Mouse (Mus musculus) neural tube, embryonic 12.5 days (tissue): Measurements from ENCODE around the gene Pign. TPM values are rescaled to one million over a fixed set of nuclear protein-coding genes. Genes with fewer than 3 reads are reported as not detected.

ENCODE experiments used
- microRNA-seq: library from miRNA; unstranded; fragments of <30 nt; microRNA quantifications from one replicate; pipeline ENCODE4, GENCODE M21; 2017
- polyA plus RNA-seq: library from polyadenylated mRNA; unstranded; fragments of >200 nt; fragmentation: Nextera tagmentation; extraction: Ambion mirVana; gene quantifications from 2 replicates; pipeline ENCODE4 v1.2.1, GENCODE M21; 2016

Pign gene
- polyA plus RNA-seq, 1 experiment from 2014 or later = 12.8 TPM

Small RNA genes lying within 50 kb of the gene (microRNA-seq; reads per million reads assigned to microRNA genes)
- not detected for gene Gm22426

Other genes with a start within 250 kb of the Pign start
- gene Relch, start 184 bp upstream of the Pign start, polyA plus RNA-seq = 42.9 and 46.6 TPM in 2 replicates
- 0.36 and 0.65 TPM in 2 replicates for gene Tnfrsf11a, start 117.0 kb upstream of the Pign start, polyA plus RNA-seq